Comparison of ENCODE assay signal across 27 mouse cellular contexts in genomic region chr2:129581826-129582225, GRCm38 (mm10). TPM values are rescaled to one million over a fixed set of nuclear protein-coding genes. Genes with fewer than 3 reads are reported as not detected.
DNase-seq lines count a peak whose midpoint lies in the region; ATAC-seq lines count a peak whose summit lies in the region.
"Had no signal": no experiment of that assay in that cellular context is flagged by ENCODE, and none has a peak within 500 bp of the region (broad histone marks: within the 10 kb centered on the region; RNA-seq: fewer than 3 reads in every experiment).

No protein-coding gene starts in this region.

- H3K9me3 ChIP-seq in hindbrain, embryonic 13.5 days = no peaks in the 10 kb centered on the region
- H3K9me3 ChIP-seq: forebrain, embryonic 13.5 days; G1E; heart, embryonic 15.5 days; hindbrain, embryonic 15.5 days; limb, embryonic 15.5 days; megakaryocyte, embryonic 14.5 days; midbrain, embryonic 13.5 days had no signal

- H3K4me2 ChIP-seq in hindbrain, embryonic 13.5 days = no peak overlapping the region
- H3K4me2 ChIP-seq: forebrain, embryonic 13.5 days; heart, embryonic 15.5 days; hindbrain, embryonic 15.5 days; limb, embryonic 15.5 days; midbrain, embryonic 13.5 days had no signal

- intact Hi-C loops in heart, postnatal 14 days (cut with DNase I) = no loop called here

- 66% methylated on average over 3 of the region's 3 CpGs for WGBS in hindbrain, embryonic 13.5 days

- no peaks in the 10 kb centered on the region for H3K36me3 ChIP-seq in hindbrain, embryonic 13.5 days
- H3K36me3 ChIP-seq: G1E; heart, embryonic 15.5 days; hindbrain, embryonic 15.5 days; limb, embryonic 15.5 days; midbrain, embryonic 13.5 days had no signal

- H3K9ac ChIP-seq in hindbrain, embryonic 13.5 days = no peak overlapping the region
- H3K9ac ChIP-seq: forebrain, embryonic 13.5 days; heart, embryonic 15.5 days; hindbrain, embryonic 15.5 days; limb, embryonic 15.5 days; midbrain, embryonic 13.5 days had no signal

- H3K4me1 ChIP-seq in hindbrain, embryonic 13.5 days (replicated peaks) = peaks cover 13% of the 10 kb centered on the region; the same call in 1 of the 2 replicates
- H3K4me1 ChIP-seq: heart, embryonic 15.5 days; hindbrain, embryonic 15.5 days; limb, embryonic 15.5 days had no signal

- no peak overlapping the region for H3K27ac ChIP-seq in hindbrain, embryonic 13.5 days
- H3K27ac ChIP-seq: forebrain, embryonic 13.5 days; gastrocnemius, adult 2 months; heart, embryonic 15.5 days; hindbrain, embryonic 15.5 days; limb, embryonic 15.5 days; midbrain, embryonic 13.5 days had no signal

- no peak overlapping the region for H3K4me3 ChIP-seq in hindbrain, embryonic 13.5 days
- H3K4me3 ChIP-seq: forebrain, embryonic 13.5 days; gastrocnemius, adult 2 months; heart, embryonic 15.5 days; hindbrain, embryonic 15.5 days; limb, embryonic 15.5 days; megakaryocyte, embryonic 14.5 days; midbrain, embryonic 13.5 days had no signal

- H3K27me3 ChIP-seq in hindbrain, embryonic 13.5 days = peaks cover 14% of the 10 kb centered on the region; the same call in 1 of the 2 replicates
- H3K27me3 ChIP-seq: CH12.LX; forebrain, embryonic 13.5 days; hindbrain, embryonic 15.5 days; limb, embryonic 15.5 days; Patski had no signal

- DNase-seq in heart, adult 11 months = peak; percentile 95
- no peak for DNase-seq in heart, postnatal 14 days
- peak; percentile 48 to 64 for DNase-seq in adrenal gland, postnatal 36 days
- peak; percentile 50 for DNase-seq in kidney, adult 9 months
- peak; percentile 43 to 78 for DNase-seq in kidney, postnatal 25 days
- DNase-seq in ovary, postnatal 14 days (ENCODE audit: low spot score) = no peak
- DNase-seq: B cell, adult 2 months; cerebellum, adult 8-10 months; gastrocnemius, adult 2 months; heart, postnatal 4 days; left cerebral cortex, postnatal 4 days; lung, adult 18-20 months; right cerebral cortex, postnatal 14 days; spleen, adult 18-20 months had no signal

- ATAC-seq in hindbrain, embryonic 13.5 days (ENCODE audit: low FRiP score) = no peak
- ATAC-seq: forebrain, embryonic 13.5 days; midbrain, embryonic 13.5 days; Patski had no signal

RNA-seq across cellular contexts. Expression of gene Sirpa, which starts 10.8 kb away (rescaled TPM):
- total RNA-seq in heart, postnatal 14 days (2021) = 10 to 100 TPM; 27.1 to 28.7 TPM
- 10 to 100 TPM; 37.5 to 66.5 TPM for total RNA-seq in adrenal gland, postnatal 36 days (2021)
- 20.8 and 23.1 TPM in 2 replicates for polyA plus RNA-seq in hindbrain, embryonic 13.5 days (2015; fragmentation: Nextera tagmentation; extraction: Ambion mirVana)
- polyA plus RNA-seq: G1E had no signal

RNA-seq across cellular contexts. Expression of gene F830045P16Rik, which starts 45.4 kb away (rescaled TPM):
- total RNA-seq in heart, postnatal 14 days (2021) = under 1 TPM; 0.14 to 0.15 TPM
- not detected for total RNA-seq in adrenal gland, postnatal 36 days (2021)
- polyA plus RNA-seq in hindbrain, embryonic 13.5 days (2015; fragmentation: Nextera tagmentation; extraction: Ambion mirVana) = not detected in 2 replicates
- total RNA-seq: CH12.LX; G1E; gastrocnemius, adult 2 months; heart, postnatal 4 days had no signal
- polyA plus RNA-seq: forebrain, embryonic 13.5 days; G1E; heart, embryonic 15.5 days; hindbrain, embryonic 15.5 days; intestine, embryonic 14.5 days; midbrain, embryonic 13.5 days; Patski; testis, adult 2 months; urinary bladder, adult 2 months had no signal

Comparison
In these comparisons a context has a peak if more than half of its experiments do, and no peak if none do; other contexts are left out.
1. DNase-seq: peak in heart, adult 11 months (single experiment), adrenal gland, postnatal 36 days (2 of 2), kidney, adult 9 months (single experiment) and kidney, postnatal 25 days (2 of 2); none in heart, postnatal 14 days (0 of 2) and ovary, postnatal 14 days (single experiment).